Mouse (Mus musculus) adrenal gland, adult (tissue): ENCODE data around the gene Cbx1.
"Not testable (repeated sequence)": the region's sequence is repeated elsewhere in the genome, so short reads cannot be mapped to it uniquely, and the experiment has no call there.

Experiments used
- DNase-seq, 2 experiments: peaks; one replicate each; pipeline ENCODE4 v3.0.0; 2022 to 2023; ENCODE audit warnings: low spot score in 1 of 2; ENCODE audit not compliant: inconsistent age in 2 of 2

The Cbx1 gene

DNA sequence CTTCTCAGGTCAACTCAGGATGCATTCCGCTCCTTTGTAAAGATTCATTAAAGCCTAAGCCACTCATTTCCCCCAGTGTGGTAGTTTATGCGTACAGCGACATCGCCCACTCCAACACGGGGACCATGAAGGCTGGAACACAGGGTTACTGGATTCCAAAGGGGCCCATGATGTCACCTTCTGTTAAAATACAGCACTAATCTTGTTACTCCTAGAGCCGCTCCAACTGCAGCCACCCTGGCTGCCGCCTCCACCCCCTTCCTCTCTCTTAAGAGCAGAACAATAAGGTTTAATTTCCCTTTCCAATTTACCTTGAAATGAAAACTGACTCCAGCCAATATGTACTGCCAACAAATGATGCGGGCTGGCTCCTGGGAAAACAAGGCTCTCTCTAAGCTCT is 13.9 kb upstream of the Cbx1 start:
- DNase-seq, result no peak

DNA sequence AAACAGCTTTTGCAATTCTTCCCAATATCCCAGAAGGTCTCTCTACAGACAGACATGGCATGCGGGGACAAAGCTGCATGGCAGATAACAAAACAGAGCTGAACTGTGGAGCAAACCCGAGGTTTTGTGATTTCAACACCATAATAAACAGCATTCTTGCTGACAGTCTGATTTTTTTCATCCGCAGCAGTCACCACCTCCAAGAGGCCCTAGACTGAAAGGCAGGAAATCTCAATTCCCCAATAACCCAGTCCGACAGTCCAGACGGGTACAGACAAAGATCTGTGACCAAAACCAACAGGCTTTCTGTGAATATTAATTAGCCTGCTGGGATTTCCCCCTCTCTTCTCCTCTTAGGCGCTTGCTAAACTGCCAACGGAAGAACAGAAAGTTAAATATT is 13.3 kb upstream of the Cbx1 start:
- DNase-seq, result no peak

DNA sequence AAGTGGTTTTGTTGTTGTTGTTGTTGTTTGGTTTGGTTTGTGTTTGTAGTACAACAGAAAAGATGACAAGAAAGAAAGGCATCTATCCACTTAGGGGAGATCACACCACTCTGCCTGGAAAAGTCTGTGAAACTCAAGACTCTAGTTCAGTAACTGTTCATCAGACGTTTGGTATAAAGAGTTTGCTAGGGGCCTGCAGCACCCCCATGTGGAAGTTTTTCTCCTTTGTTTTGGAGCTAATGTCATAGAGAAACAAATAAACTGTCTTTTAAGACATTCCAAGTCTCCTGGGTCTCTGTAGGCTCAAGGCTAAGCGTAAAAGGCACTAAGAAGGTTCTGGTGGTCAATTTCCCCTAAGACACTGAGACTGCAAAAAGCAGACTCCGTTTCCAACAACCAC is 12.9 kb upstream of the Cbx1 start:
- DNase-seq, result no peak

DNA sequence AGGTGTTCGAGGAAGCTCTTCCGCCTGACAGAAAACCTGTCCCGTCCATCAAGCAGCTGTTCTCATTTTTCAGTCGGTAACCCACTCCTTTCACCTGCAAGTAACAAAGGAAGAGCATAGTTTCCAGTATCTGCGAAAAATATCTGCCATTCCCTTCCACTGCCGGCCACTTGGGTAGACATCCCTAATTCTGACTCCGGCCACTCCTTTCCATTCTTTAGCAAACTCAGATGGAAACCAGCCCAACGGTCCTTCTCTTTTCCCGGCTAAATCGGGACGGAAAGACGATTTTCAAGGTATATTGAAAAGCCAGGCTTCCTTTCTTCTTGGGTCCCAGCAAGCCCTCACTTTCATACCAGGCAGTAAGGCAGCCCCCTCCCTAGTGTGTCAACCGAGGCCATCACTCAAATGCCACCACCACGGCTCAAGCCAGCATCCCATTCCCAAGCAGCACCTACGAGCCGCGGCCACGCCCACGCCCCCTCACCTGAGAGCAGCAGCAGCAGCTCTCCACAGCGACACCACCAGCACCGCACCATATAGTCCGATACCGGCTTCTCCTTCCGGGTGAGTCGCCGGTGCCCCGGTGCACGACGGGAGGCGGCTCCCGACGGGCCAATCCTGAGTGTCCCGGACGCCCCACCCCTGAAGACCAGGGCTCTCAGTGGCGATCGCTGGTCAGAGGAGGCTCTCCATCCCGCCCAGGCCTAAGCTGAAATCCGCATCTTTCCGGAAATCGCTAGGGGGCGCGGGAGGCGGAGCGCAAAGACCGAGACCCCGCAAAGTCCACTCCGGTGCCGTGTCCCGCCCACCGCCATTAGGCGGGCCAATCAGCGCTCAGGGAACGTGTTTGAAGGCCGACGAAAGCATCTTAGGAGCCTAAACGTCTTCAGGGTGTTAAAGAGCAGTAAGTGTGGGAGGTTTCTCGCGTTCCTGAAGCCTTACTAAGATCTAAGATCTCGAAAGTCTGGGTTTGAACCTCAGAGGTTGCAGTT is 11.7 kb upstream of the Cbx1 start, which contains the start of gene Snx11:
Snx11 (minus strand) TSS at position 592 of the 995 bp plus-strand sequence.
- DNase-seq, result peak; percentile 100

DNA sequence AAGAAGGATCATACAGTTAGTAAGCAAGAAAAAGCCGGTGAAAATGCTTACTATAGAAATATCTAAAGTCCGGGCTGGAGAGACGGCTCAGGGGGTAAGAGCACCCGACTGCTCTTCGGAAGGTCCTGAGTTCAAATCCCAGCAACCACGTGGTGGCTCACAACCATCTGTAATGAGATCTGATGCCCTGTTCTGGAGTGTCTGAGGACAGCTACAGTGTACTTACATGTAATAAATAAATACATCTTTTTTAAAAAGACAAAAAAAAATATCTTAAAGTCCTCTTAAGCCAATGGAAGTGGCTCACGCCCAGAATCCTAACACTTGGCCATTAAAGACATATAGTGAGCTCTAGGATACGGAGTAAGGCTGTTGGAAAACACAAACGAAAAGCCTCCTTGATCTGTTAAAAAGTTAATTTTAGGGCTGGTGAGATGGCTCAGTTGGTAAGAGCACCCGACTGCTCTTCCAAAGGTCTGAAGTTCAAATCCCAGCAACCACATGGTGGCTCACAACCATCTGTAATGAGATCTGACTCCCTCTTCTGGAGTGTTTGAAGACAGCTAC is 10.8 kb upstream of the Cbx1 start:
- peak in 1 of 2 experiments; percentile 36 for DNase-seq

DNA sequence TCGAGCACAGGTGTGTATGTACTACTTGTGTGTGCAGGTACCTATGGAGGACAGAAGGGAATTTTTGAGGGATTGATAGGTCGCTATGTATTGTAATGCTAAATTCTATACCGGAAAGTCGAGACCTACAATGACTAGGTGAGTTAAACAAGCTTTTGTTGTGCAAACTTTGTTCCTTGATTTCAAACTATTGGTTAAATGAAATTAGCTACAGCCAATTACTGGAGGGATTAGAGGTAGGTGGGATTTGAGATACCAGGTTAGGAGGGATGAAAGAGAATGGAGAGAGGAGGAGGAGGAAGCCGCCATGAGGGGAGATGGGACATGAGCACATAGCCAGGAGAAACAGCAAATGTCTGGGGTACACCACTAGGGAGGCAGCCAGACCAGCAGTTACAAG is 8.6 kb upstream of the Cbx1 start:
- no peak for DNase-seq

DNA sequence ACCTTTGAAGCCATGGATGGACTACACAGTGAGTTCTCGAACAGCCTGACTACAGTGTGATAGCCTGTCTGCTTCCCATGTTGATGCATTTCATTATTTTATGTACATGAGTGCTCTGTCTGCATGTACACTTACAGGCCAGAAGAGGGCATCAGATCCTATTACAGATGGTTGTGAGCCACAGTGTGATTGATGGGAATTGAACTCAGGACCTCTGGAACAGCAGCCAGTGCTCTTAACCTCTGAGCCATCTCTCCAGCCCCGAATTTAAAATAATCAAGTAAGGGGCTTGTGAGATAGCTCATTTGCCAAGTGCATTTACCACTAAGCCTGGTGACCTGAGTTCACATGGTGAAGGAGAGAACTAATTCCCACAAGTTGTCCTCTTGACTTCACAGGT is 7.5 kb upstream of the Cbx1 start:
- peak in 1 of 2 experiments; percentile 41 for DNase-seq

DNA sequence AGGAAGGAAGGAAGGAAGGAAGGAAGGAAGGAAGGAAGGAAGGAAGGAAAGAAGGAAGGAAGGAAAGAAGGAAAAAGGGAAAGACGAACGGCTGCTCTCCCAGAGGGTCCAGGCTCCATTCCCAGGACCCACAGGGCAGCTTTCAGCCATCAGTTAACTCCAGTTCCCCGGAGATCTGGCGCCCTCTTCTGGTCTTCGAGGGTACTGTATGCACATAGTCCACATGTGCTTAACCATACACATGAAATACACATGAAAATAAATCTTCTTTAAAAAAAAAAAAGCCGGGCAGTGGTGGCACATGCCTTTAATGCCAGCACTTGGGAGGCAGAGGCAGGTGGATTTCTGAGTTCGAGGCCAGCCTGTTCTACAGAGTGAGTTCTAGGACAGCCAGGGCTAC is 4.1 kb upstream of the Cbx1 start:
- DNase-seq, result peak; percentile 69 to 88

DNA sequence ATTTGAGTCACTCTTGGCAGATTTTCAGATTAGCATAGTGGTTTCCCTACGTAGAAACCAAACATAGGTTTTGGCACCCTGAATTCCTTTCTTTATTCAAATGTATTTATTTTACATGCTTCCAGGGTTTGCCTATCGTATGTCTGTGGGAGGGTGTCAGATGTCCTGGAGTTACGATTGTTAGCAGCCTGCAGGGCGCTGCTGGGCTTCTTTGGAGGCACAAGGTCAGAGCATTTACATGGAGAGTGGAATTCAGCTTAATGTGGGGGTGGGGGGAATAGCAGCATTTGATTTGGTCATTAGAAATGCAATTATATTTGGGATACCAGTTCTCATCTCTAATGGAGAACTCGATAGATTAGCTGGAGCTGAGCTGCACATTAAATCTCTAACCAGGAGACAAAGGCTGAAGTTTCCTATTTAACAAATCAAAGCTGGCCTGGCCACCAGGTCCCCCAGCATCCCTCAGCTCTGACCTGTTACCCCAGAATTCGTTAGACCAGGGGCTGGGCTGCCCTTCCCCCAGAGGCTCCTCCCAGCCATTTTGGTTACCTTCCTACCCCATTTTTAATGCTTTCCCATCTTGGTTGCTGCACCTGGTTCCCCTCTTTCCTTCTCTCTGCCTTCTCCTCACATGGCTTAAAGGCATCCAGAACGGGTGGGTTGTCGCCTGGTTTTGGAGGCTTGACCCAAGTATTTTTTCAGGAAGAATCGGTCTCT is 2.0 kb upstream of the Cbx1 start:
- DNase-seq, result no peak

DNA sequence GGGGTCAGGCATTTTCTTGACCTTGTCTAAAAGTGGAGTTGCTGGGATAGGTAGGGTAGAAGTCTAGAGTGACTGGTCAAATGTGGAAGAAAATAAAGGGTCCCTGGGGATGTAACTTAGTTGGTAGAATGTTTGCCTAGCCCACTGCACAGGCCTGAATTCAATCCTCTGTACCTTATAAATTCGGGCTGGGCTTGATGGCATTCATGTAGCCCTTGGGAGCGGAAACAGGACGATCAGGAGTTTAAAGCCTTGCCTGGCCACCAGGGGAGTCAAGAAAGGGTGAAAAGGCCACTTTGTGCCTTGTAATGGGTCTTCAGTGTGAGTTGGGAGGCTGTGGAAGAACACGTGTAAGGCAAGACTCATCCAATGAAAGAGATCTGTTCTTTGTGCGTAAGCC is 1.1 kb downstream of the Cbx1 start:
- DNase-seq, result peak in 1 of 2 experiments; percentile 60

DNA sequence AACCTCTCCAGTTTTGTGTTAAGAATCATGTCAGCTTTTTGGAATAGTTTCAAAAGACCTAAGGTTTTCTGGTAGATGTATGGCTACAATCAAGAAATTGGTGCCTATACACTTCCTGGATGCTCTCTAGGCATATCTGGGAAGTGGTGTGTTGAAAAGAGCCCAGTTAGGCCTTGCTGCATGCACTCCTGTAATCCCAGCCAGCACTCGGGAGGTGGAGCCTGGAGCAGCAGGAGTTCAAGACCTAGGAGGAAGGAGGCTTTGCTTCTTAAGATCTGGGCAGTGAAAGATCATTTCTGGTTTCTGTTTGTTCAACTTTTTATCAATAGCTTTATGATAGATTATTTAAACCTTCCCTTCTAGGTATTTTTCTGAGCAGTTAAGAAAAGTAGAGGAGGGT is 1.8 kb downstream of the Cbx1 start:
- DNase-seq, result peak in 1 of 2 experiments; percentile 37

DNA sequence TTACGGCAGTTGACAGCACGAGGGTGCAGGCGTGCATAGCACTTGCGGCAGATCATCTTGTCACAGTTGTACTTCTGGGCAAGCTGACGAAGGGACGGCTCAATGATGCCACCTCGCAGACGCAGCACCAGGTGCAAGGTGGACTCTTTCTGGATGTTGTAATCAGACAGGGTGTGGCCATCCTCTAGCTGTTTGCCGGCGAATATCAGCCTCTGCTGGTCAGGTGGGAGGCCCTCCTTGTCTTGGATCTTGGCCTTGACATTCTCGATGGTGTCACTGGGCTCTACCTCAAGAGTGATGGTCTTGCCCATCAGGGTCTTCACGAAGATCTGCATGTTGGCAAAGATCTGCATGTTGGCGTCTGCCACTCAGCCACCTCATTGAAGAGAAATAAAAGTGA is 6.6 kb downstream of the Cbx1 start:
- no peak for DNase-seq

DNA sequence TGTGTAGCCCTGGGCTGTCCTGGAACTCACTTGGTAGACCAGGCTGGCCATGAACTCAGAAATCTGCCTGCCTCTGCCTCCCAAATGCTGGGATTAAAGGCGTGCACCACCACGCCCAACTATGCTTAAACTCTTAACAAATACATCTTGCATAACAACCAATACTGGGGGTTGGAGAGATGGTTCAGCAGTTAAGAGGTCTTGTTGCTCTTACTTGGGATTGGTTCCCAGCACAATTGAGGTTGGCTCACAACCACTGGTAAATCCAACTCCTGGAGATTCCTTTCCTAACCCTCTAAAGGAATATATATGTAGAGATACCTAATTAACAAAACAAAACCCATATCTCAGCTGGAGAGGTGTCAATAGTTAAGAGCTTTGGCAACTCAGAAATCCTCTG is 7.2 kb downstream of the Cbx1 start:
- DNase-seq, result no peak

DNA sequence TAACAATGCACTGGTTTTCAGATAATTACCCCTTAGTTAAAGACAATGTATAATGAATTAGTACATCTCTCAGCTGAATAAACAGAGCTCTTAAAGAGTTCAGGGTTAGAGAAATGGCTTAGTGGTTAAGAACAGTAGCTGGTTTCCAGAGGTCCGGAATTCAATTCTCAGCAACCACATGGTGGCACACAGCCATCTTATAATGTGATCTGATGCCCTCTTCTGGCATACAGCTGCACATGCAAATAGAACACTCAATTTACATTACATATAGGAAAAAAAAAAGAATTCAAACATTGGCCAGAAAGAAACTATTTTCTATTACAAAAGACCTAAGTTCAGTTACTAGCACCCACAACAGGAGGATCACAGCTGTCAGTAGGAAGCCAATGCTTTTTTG is 7.7 kb downstream of the Cbx1 start:
- no peak for DNase-seq

DNA sequence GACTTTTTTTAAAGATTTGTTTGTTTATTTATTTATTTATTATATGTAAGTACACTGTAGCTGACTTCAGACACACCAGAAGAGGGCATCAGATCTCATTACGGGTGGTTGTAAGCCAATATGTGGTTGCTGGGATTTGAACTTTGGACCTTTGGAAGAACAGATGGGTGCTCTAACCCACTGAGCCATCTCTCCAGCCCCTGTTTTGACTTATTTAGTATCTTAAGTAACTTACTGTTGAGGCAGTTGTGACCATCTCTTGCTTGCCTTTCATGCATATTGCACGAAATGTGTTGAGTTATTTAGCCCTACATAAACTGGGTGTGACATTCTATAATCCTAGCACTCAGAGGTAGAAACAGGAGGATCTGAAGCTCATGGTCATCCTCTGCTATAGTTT is 10.6 kb downstream of the Cbx1 start:
- DNase-seq, result no peak

DNA sequence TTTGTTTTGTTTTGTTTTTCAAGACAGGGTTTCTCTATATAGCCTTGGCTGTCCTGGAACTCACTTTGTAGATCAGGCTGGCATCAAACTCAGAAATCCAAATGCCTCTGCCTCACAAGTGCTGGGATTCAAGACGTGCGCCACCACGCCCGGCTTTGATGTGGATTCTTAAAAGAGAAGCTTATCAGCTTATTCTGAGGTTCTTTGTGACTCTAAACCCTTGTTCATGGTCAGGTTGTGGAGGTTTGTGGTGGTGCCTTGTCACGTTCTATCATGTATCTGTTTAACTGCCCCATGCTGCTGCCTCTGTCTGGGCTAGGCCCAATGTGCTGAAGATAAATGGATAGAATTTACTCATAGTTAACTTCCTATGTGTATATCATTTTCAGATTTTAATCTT is 16.7 kb downstream of the Cbx1 start:
- DNase-seq, result no peak

DNA sequence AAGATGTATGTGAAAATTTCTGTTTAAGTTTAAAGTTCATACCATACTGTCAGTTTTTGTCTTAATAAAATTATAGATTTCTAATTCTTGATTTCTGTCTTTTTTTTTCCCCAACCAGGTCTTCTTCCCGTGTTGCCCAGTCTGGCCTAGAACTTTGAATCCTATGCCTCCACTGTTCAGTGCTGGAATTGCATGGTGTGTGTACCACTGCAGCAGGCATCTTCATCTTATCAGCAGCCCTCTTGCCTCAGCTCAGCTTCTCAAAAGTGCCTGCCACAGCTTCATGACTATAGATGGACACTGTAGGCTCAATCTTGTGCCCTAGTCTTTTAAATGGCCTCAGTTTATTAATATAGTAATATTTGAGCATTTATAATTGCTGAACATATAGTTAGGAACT is 19.1 kb downstream of the Cbx1 start:
- DNase-seq, result peak in 1 of 2 experiments; percentile 55

DNA sequence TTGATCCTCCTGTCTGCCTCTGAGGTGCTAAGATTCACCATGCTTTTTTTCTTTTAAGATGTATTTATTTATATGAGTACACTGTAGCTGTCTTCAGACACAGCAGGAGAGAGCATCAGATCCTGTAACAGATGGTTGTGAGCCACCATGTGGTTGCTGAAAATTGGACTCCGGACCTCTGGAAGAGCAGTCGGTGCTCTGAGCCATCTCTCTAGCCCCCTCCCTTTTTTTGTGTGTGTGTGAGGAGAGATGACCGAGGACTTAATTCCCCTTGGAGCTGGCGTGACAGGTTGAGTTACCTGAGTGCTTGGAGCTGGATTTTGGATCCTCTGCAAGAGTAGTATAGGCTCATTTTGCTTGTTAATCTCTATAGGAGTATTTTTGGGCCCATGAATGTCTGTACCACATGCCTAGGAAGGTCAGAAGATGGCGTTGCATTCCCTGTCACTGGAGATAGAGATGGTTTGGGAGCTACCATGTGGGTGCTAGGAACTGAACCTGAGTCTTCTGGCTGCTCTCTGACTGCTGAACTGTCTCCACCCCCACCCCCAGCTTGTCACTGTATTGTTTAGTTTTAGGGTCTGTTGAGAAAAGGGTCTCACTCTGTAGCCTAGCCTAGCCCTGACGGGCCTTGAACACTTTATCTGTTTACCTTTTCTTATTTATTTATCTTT is 20.8 kb downstream of the Cbx1 start:
- no peak for DNase-seq

DNA sequence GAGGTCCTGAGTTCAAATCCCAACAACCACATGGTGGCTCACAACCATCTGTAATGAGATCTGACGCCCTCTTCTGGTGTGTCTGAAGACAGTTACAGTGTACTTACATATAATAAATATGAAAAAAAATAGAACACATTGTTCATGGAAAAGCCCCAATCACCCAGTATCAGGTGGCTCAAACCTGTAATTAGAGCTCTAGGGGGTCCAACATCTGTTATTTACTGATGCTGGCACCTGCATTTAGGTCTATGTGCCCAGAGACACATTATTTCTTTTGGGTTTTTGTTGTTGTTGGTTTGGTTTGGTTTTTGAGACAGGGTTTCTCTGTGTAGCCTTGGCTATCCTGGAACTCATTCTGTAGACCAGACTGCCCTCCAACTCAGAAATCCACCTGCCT is 22.3 kb downstream of the Cbx1 start:
- not testable (repeated sequence) for DNase-seq

DNA sequence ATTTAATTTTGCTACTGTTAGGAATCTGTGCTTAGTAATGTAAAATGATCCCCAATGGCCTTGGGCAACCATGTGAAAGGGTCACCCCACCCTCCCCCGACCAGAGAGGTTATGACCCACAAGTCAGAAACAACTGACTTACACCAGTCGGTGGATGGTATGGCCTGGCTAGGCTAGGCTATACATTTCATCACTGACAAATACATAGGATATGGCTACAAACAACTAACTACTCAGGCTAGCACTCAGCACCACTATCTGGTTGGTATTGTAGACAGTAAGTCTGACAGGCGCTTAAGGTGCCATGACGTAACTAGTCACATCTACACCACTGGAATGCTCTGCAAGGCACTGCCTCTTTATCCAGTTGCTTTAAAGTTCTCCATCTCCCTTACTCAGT is 24.5 kb downstream of the Cbx1 start:
- peak in 1 of 2 experiments; percentile 48 for DNase-seq

DNA sequence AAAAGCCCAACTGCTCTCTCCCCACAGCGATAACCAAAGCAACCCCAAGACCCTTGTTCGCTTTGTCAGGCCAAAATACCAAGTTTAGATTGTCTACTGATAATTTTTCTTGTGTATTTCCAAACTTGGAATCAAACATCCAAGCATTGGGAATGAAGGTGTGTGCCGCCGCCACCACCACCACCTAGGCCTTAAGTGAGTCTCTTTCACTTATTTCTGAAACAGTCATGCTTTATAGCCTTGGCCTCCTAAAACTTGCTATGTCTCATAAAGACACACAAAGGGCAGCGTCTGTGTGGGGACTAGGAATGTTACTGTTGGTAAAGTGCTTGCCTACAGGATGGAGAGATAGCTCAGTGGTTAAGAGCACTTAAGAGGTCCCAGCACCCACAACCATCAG is 25.0 kb downstream of the Cbx1 start:
- DNase-seq, result peak in 1 of 2 experiments; percentile 51
